Comparison of ENCODE assay signal across 13 mouse cellular contexts in the genomic region with DNA sequence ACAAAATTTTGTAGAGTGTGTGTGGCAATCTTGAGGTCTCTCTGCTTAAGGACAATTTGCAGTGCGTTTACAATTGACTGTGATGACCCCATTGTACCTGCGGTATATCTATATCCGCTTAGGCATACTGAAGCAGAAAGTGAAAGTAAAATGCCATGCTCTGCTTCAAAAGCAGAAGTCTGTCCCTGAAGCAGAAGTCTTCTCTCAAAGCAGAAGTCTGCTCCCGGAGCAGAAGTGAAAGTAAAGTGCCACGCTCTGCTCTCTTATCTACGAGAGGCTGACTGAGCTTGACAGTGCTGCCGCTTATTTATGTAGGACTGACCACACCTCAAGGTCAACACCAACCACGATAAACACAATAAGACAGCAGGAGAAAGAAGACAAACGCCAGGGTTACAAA.
DNase-seq lines count a peak whose midpoint lies in the region; ATAC-seq and TF ChIP-seq lines count a peak whose summit lies in the region.
"Had no signal": no experiment of that assay in that cellular context is flagged by ENCODE, and none has a peak within 500 bp of the region (broad histone marks: within the 10 kb centered on the region; RNA-seq: fewer than 3 reads in every experiment).

No protein-coding gene starts in this region.

- intact Hi-C loops in heart, postnatal 36 days (cut with DNase I), result no loop called here

- no peak for ATAC-seq in hindbrain, postnatal 0 days
- no peak for ATAC-seq in kidney, embryonic 14.5 days (ENCODE audit: low FRiP score, low TSS enrichment)

- no peaks in the 10 kb centered on the region for H3K27me3 ChIP-seq in hindbrain, postnatal 0 days (ENCODE audit: insufficient read depth, low read length)
- H3K27me3 ChIP-seq in kidney, embryonic 14.5 days (ENCODE audit: control insufficient read depth, insufficient read depth, low read length), result no peaks in the 10 kb centered on the region

- H3K4me1 ChIP-seq in hindbrain, postnatal 0 days (ENCODE audit: insufficient read depth, low read length), result no peaks in the 10 kb centered on the region
- H3K4me1 ChIP-seq in kidney, embryonic 14.5 days (ENCODE audit: control insufficient read depth, insufficient read depth, low read length), result no peaks in the 10 kb centered on the region
- H3K4me1 ChIP-seq: limb, embryonic 10.5 days had no signal

- no peak overlapping the region for H3K27ac ChIP-seq in hindbrain, postnatal 0 days
- no peak overlapping the region for H3K27ac ChIP-seq in kidney, embryonic 14.5 days (ENCODE audit: low read depth, low read length)
- H3K27ac ChIP-seq: limb, embryonic 10.5 days had no signal

- H3K9ac ChIP-seq in hindbrain, postnatal 0 days (replicated peaks; ENCODE audit: low read length), result no peak overlapping the region
- H3K9ac ChIP-seq in kidney, embryonic 14.5 days (ENCODE audit: low read depth, low read length), result no peak overlapping the region
- H3K9ac ChIP-seq: lung, embryonic 14.5 days had no signal

- H3K4me3 ChIP-seq in hindbrain, postnatal 0 days (ENCODE audit: low read length), result no peak overlapping the region
- H3K4me3 ChIP-seq in kidney, embryonic 14.5 days (ENCODE audit: low read length), result no peak overlapping the region
- H3K4me3 ChIP-seq: limb, embryonic 10.5 days had no signal

- no peaks in the 10 kb centered on the region for H3K9me3 ChIP-seq in hindbrain, postnatal 0 days (ENCODE audit: low read length)
- 0 out of 2 replicates have a peak, but pooled peaks cover 3% of the 10 kb centered on the region for H3K9me3 ChIP-seq in kidney, embryonic 14.5 days (ENCODE audit: control insufficient read depth, low read length)
- H3K9me3 ChIP-seq: limb, embryonic 10.5 days had no signal

- no peaks in the 10 kb centered on the region for H3K36me3 ChIP-seq in hindbrain, postnatal 0 days (ENCODE audit: insufficient read depth, low read length)
- H3K36me3 ChIP-seq in kidney, embryonic 14.5 days (ENCODE audit: control insufficient read depth, insufficient read depth, low read length), result no peaks in the 10 kb centered on the region
- H3K36me3 ChIP-seq: limb, embryonic 10.5 days had no signal

- no peak for TF ChIP-seq CTCF in hindbrain, postnatal 0 days (IDR thresholded peaks at IDR 0.05; ENCODE audit: low read depth)

- DNase-seq in heart, adult 8-10 months (ENCODE audit: low spot score), result peak; percentile 4
- no peak for DNase-seq in heart, postnatal 36 days
- peak; percentile 24 to 33 for DNase-seq in B cell, adult 2 months
- DNase-seq in MEL-GATA-1-ER (ENCODE audit: extremely low read depth, low read depth), result peak; percentile 93
- DNase-seq in induced T-regulatory cell, adult 2 months (ENCODE audit: low read depth), result peak; percentile 2
- no peak for DNase-seq in cerebellum, postnatal 10 days
- DNase-seq in hindbrain, postnatal 0 days (ENCODE audit: low spot score), result no peak
- DNase-seq: heart, postnatal 14 days; kidney, adult 18-20 months; lung, embryonic 14.5 days; midbrain, embryonic 14.5 days had no signal

- H3K4me2 ChIP-seq in hindbrain, postnatal 0 days (ENCODE audit: low read depth, low read length), result no peak overlapping the region
- no peak overlapping the region for H3K4me2 ChIP-seq in kidney, embryonic 14.5 days (replicated peaks; ENCODE audit: low read depth, low read length)
- H3K4me2 ChIP-seq: lung, embryonic 14.5 days had no signal

- WGBS in hindbrain, postnatal 0 days, result 92% methylated on average over 9 of the region's 9 CpGs
- WGBS in kidney, embryonic 14.5 days, result 84% methylated on average over 9 of the region's 9 CpGs

Comparison
In these comparisons a context has a peak if more than half of its experiments do, and no peak if none do; other contexts are left out.
1. DNase-seq: peak in heart, adult 8-10 months (single experiment), B cell, adult 2 months (2 of 2), MEL-GATA-1-ER (single experiment) and induced T-regulatory cell, adult 2 months (single experiment); none in heart, postnatal 36 days (0 of 2), cerebellum, postnatal 10 days (0 of 2) and hindbrain, postnatal 0 days (single experiment).